Mouse (Mus musculus): ENCODE data around the gene Fam71e1.
A peak's percentile ranks its signal among the peaks of the same experiment; 100 is the strongest.

Gene Fam71e1

GRCm38 (mm10) chr7:44495992-44496770, at the start of gene Fam71e1, which contains the start of gene Emc10:
Gene Fam71e1, plus strand, starts transcription at chr7:44496581.
Gene Emc10, minus strand, starts transcription at chr7:44496529.
- DNase-seq (ENCODE audit: low spot score in 2 of 2): peak; percentile 96 to 99

DNA sequence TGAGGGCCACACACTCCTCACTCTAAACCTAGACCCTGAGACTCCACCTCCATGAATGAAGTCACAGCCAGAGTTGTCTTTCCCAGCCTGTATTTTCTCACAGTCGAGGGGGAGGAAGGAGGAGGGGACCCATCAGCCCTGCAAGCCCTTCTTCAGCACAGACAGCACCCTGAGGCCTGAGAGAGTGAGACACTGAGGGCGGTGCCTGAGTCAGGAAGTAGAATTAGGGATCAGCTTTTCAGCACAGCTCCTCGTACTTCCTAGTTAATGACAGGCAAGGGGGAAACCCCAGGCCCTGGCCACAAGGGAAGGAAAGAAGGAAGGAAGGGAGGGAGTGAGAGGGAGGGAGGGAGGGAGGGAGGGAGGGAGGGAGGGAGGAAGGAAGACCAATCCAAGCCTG, 43.1 kb upstream of the Fam71e1 start:
- no peak for DNase-seq (ENCODE audit: low spot score in 2 of 2)

DNA sequence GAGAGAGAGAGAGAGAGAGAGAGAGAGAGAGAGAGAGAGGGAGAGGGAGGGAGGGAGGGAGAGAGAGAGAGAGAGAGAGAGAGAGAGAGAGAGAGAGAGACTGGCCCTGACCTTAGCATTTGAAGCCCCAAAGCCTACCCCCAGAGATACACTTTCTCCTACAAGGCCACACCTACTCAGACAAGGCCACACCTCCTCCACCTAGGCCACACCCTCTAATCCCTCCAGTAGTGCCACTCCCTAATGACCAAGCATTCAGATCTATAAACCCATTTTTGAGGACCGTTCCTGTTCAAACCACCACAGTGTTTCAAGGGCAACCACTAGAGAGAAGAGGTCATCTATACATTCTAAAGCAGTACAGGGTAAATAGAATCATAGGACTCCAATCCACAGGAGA, 40.1 kb upstream of the Fam71e1 start:
- no peak for DNase-seq (ENCODE audit: low spot score in 2 of 2)

DNA sequence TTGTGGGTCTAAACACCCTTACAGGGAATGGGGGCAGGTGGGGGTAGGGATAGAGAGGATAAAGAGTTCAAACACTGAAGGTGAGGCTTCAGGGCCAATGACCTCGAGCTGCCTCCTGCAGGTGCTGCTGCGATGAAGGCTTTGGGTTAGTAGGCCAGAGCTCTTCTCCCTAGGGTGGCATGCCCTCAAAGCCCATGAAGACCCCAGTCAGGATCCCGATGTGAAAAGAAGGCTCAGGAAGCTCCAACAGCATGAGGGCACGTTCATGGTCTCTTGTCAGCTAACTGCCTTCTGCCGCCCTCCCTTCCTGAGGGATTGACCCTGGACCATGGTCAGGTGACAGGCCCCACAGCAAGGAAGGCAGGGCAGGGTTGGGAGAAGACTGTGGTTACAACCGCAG, 36.3 kb upstream of the Fam71e1 start:
- DNase-seq (ENCODE audit: low spot score in 2 of 2): no peak

DNA sequence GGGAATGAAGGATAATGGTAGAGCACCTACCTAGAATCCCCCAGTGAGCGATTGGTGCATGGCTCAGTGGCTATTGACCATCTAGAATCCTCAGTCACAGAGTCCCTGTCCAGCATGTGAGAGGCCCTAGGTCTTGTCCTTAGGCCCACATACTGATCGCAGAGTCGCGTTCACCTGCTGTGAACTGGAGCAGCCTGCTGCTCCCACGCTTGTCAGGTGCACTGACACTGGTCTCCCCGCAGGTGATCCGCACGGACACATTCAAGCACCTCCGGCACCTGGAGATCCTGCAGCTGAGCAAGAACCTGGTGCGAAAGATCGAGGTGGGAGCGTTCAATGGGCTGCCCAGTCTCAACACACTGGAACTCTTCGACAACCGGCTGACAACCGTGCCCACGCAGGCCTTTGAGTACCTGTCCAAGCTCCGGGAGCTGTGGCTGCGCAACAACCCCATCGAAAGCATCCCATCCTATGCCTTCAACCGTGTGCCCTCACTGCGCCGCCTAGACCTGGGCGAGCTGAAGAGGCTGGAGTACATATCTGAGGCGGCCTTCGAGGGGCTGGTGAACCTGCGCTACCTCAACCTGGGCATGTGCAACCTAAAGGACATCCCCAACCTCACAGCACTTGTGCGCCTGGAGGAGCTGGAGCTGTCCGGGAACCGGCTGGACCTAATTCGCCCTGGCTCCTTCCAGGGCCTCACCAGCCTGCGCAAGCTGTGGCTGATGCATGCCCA, 35.4 kb upstream of the Fam71e1 start:
- no peak for DNase-seq (ENCODE audit: low spot score in 2 of 2)

GRCm38 (mm10) chr7:44461503-44462217, 34.7 kb upstream of the Fam71e1 start:
- no peak for DNase-seq (ENCODE audit: low spot score in 2 of 2)

GRCm38 (mm10) chr7:44462218-44463055, 33.9 kb upstream of the Fam71e1 start:
- DNase-seq (ENCODE audit: low spot score in 2 of 2): no peak

DNA sequence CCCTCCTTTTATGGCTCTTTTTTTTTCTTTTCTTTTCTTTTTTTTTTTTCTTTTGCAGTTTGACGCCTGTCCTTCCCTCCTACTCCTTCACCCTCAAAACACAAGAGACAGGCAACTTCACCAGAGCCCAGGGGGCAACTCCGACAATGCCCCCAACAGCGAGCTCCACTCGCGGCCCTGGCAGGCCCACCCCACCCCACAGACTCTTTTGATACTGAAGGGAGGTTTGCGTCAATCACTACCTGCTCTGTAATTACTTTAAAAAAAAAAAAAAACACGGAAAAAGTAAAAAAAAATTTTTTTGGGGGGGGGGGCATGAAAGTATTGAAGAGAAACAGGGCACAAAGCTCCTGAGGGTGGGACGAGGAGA, 33.3 kb upstream of the Fam71e1 start:
- no peak for DNase-seq (ENCODE audit: low spot score in 2 of 2)

- no peak for DNase-seq (ENCODE audit: low spot score in 2 of 2)
Measured at GRCm38 (mm10) chr7:44463556-44464225, 32.7 kb upstream of the Fam71e1 start.

DNA sequence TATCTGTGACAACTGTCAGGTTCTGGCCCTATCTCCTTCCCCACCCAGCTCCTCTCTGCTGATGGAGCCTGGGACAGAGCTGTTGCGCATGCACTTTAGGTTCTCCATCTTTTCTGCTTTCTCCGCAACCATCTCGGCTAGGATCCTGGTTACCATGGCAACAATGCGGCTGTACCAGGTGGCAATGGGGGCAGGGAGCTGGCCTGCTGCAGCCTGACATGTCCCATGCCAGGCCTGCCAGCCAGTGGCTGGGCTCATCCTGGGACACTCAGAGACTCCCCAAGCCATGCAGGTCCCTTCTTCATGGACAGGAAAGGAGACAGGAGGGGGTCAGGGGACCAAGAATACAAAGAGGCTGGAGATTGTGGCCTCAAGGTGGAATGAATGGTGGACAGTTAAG, 31.9 kb upstream of the Fam71e1 start:
- peak; percentile 86 to 90 for DNase-seq (ENCODE audit: low spot score in 2 of 2)

GRCm38 (mm10) chr7:44465111-44465510, 31.3 kb upstream of the Fam71e1 start, which contains the start of gene Aspdh:
Gene Aspdh, plus strand, starts transcription at chr7:44465391.
- DNase-seq (ENCODE audit: low spot score in 2 of 2): no peak

- DNase-seq (ENCODE audit: low spot score in 2 of 2): no peak
Measured at GRCm38 (mm10) chr7:44466006-44466887, 30.1 kb upstream of the Fam71e1 start.

DNA sequence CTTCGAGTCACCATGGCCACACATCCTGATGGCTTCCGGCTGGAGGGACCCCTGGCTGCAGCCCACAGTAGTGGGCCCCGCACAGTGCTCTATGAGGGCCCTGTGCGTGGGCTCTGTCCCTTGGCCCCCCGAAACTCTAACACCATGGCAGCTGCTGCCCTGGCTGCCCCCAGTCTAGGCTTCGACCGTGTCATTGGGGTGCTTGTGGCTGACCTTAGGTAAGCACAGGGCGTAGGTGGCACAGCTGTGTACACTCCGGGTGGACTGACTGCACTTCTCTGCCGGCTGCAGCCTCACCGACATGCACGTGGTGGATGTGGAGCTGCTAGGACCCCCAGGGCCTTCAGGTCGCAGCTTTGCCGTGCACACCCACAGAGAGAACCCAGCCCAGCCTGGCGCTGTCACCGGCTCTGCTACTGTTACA, 29.5 kb upstream of the Fam71e1 start:
- DNase-seq (ENCODE audit: low spot score in 2 of 2): no peak

GRCm38 (mm10) chr7:44467811-44468411, 28.5 kb upstream of the Fam71e1 start, which contains the start of gene Josd2:
Gene Josd2, plus strand, starts transcription at chr7:44467980.
- peak; percentile 97 to 98 for DNase-seq (ENCODE audit: low spot score in 2 of 2)

GRCm38 (mm10) chr7:44468644-44469285, 27.6 kb upstream of the Fam71e1 start:
- DNase-seq (ENCODE audit: low spot score in 2 of 2): no peak

- DNase-seq (ENCODE audit: low spot score in 2 of 2): no peak
Measured at GRCm38 (mm10) chr7:44469677-44470675, 26.4 kb upstream of the Fam71e1 start.
